Mouse (Mus musculus) frontal cortex, postnatal 10 days (tissue): ENCODE data around the gene Tomm6.

Experiments
- DNase-seq, 2 experiments: peaks; one replicate each; pipeline ENCODE4 v3.0.0; 2022; ENCODE audit warnings: low spot score in 2 of 2, mixed read lengths in 1 of 2

Gene Tomm6

GRCm38 (mm10) chr17:47694503-47695336 lies 6.5 kb upstream of the Tomm6 start, which contains the start of gene Prickle4:
Prickle4 (minus strand) TSS chr17:47694736.
- DNase-seq = peak; percentile 94 to 97

- no peak for DNase-seq
Observed at GRCm38 (mm10) chr17:47694442-47694502, 6.1 kb upstream of the Tomm6 start, which contains the start of gene Gm21981. Gm21981 (minus strand) TSS chr17:47694455.

GRCm38 (mm10) chr17:47693671-47694441 lies 5.7 kb upstream of the Tomm6 start:
- no peak for DNase-seq

- no peak for DNase-seq
Observed at GRCm38 (mm10) chr17:47691650-47692049, 3.5 kb upstream of the Tomm6 start.

- DNase-seq = no peak
Observed at GRCm38 (mm10) chr17:47689894-47690293, 1.7 kb upstream of the Tomm6 start.

- DNase-seq = peak; percentile 80 to 82
Observed at GRCm38 (mm10) chr17:47688608-47689575, 706 bp upstream of the Tomm6 start, which contains the start of gene Frs3. Frs3 (plus strand) TSS chr17:47689030.

- peak; percentile 95 to 96 for DNase-seq
Observed at GRCm38 (mm10) chr17:47687409-47688343, 510 bp downstream of the Tomm6 start.

GRCm38 (mm10) chr17:47682836-47683235 lies 5.3 kb downstream of the Tomm6 start:
- DNase-seq = no peak

- no peak for DNase-seq
Observed at GRCm38 (mm10) chr17:47678702-47679101, 9.5 kb downstream of the Tomm6 start.

GRCm38 (mm10) chr17:47678238-47678637 lies 9.9 kb downstream of the Tomm6 start:
- no peak for DNase-seq

GRCm38 (mm10) chr17:47676581-47676980 lies 11.6 kb downstream of the Tomm6 start:
- DNase-seq = peak in 1 of 2 experiments; percentile 72

- peak in 1 of 2 experiments; percentile 43 for DNase-seq
Observed at GRCm38 (mm10) chr17:47672311-47673111, 15.7 kb downstream of the Tomm6 start.

- DNase-seq = no peak
Observed at GRCm38 (mm10) chr17:47671988-47672310, 16.2 kb downstream of the Tomm6 start.

- no peak for DNase-seq
Observed at GRCm38 (mm10) chr17:47669166-47669565, 19.0 kb downstream of the Tomm6 start.

GRCm38 (mm10) chr17:47664474-47664873 lies 23.7 kb downstream of the Tomm6 start:
- DNase-seq = no peak

- no peak for DNase-seq
Observed at GRCm38 (mm10) chr17:47663009-47663713, 25.0 kb downstream of the Tomm6 start.

- DNase-seq = no peak
Observed at GRCm38 (mm10) chr17:47658741-47659243, 29.4 kb downstream of the Tomm6 start.

- no peak for DNase-seq
Observed at GRCm38 (mm10) chr17:47657901-47658300, 30.3 kb downstream of the Tomm6 start.

GRCm38 (mm10) chr17:47655697-47656096 lies 32.5 kb downstream of the Tomm6 start:
- DNase-seq = no peak
